ENCODE assay signal across 34 mouse cellular contexts in the genomic region with DNA sequence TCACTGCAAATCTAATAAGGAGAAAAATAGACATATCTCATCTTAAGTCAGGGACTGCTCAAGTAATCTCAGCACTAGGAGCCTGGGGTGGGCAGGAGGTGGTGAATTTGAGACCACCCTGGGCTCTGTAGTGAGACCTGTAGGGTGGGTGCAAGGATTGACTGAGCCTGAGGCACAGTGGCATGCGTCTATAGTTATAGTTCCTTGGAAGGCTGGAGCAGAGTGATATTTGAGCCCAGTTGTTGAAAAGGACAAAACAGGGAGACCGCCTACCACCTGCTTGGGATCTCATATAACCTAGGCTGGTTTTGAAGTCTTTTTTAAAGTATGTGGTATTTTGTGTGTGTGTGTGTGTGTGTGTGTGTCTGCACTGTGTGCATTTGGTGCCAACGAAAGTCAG. TPM values are rescaled to one million over a fixed set of nuclear protein-coding genes. Genes with fewer than 3 reads are reported as not detected.
"Had no signal": no experiment of that assay in that cellular context is flagged by ENCODE, and none has a peak within 500 bp of the region (broad histone marks: within the 10 kb centered on the region; RNA-seq: fewer than 3 reads in every experiment).

No protein-coding gene starts in this region.

- H3K9me3 ChIP-seq: limb, embryonic 10.5 days; limb, embryonic 12.5 days; limb, embryonic 13.5 days; limb, embryonic 15.5 days; liver, embryonic 12.5 days; liver, embryonic 13.5 days; liver, embryonic 15.5 days; lung, embryonic 15.5 days; megakaryocyte, embryonic 14.5 days; midbrain, embryonic 10.5 days; midbrain, embryonic 12.5 days; midbrain, embryonic 13.5 days; midbrain, embryonic 15.5 days; neural tube, embryonic 12.5 days had no signal

- H3K27ac ChIP-seq: limb, embryonic 10.5 days; limb, embryonic 12.5 days; limb, embryonic 13.5 days; liver, embryonic 12.5 days; liver, embryonic 13.5 days; liver, embryonic 14.5 days; liver, embryonic 15.5 days; lung, embryonic 15.5 days; macrophage; midbrain, embryonic 10.5 days; midbrain, embryonic 12.5 days; midbrain, embryonic 13.5 days; midbrain, embryonic 15.5 days; neural tube, embryonic 12.5 days had no signal

- H3K4me3 ChIP-seq: limb, embryonic 10.5 days; limb, embryonic 12.5 days; limb, embryonic 13.5 days; limb, embryonic 15.5 days; liver, embryonic 12.5 days; liver, embryonic 13.5 days; liver, embryonic 15.5 days; lung, embryonic 15.5 days; megakaryocyte, embryonic 14.5 days; midbrain, embryonic 10.5 days; midbrain, embryonic 12.5 days; midbrain, embryonic 13.5 days; midbrain, embryonic 15.5 days; myocyte; neural tube, embryonic 12.5 days had no signal

- H3K4me2 ChIP-seq: limb, embryonic 12.5 days; limb, embryonic 13.5 days; limb, embryonic 15.5 days; liver, embryonic 11.5 days; liver, embryonic 12.5 days; liver, embryonic 13.5 days; liver, embryonic 15.5 days; lung, embryonic 14.5 days; lung, embryonic 15.5 days; midbrain, embryonic 11.5 days; midbrain, embryonic 12.5 days; midbrain, embryonic 13.5 days; midbrain, embryonic 15.5 days; neural tube, embryonic 12.5 days had no signal

- DNase-seq: left cerebral cortex, postnatal 4 days; liver; liver, embryonic 13.5 days; liver, postnatal 0 days; lung, adult 18-20 months; lung, adult 2 months; lung, embryonic 14.5 days; lung, postnatal 10 days; lung, postnatal 14 days; lung, postnatal 36 days; lung, postnatal 4 days; midbrain, embryonic 14.5 days had no signal

- H3K27me3 ChIP-seq: limb, embryonic 12.5 days; limb, embryonic 13.5 days; limb, embryonic 15.5 days; liver, embryonic 12.5 days; liver, embryonic 13.5 days; liver, embryonic 15.5 days; lung, embryonic 15.5 days; megakaryocyte, embryonic 14.5 days; midbrain, embryonic 12.5 days; midbrain, embryonic 13.5 days; midbrain, embryonic 15.5 days; neural tube, embryonic 12.5 days had no signal

- H3K9ac ChIP-seq: limb, embryonic 12.5 days; limb, embryonic 13.5 days; limb, embryonic 15.5 days; liver, embryonic 12.5 days; liver, embryonic 13.5 days; liver, embryonic 14.5 days; liver, embryonic 15.5 days; liver, postnatal 0 days; lung, embryonic 14.5 days; lung, embryonic 15.5 days; midbrain, embryonic 12.5 days; midbrain, embryonic 13.5 days; midbrain, embryonic 15.5 days; neural tube, embryonic 12.5 days had no signal

- ATAC-seq: liver, embryonic 12.5 days; liver, postnatal 0 days; lung, postnatal 0 days; midbrain, embryonic 13.5 days; midbrain, embryonic 15.5 days; midbrain, embryonic 16.5 days had no signal

- H3K4me1 ChIP-seq: limb, embryonic 10.5 days; limb, embryonic 12.5 days; limb, embryonic 13.5 days; limb, embryonic 15.5 days; liver, embryonic 12.5 days; liver, embryonic 13.5 days; liver, embryonic 15.5 days; lung, embryonic 15.5 days; midbrain, embryonic 10.5 days; midbrain, embryonic 12.5 days; midbrain, embryonic 13.5 days; midbrain, embryonic 15.5 days; neural tube, embryonic 12.5 days had no signal

RNA-seq across cellular contexts. Expression of a gene that starts 26.9 kb away (rescaled TPM):
- total RNA-seq: liver, adult 2 months; monocyte, adult 5-6 weeks had no signal
- polyA plus RNA-seq: macrophage had no signal
